In the genomic region with DNA sequence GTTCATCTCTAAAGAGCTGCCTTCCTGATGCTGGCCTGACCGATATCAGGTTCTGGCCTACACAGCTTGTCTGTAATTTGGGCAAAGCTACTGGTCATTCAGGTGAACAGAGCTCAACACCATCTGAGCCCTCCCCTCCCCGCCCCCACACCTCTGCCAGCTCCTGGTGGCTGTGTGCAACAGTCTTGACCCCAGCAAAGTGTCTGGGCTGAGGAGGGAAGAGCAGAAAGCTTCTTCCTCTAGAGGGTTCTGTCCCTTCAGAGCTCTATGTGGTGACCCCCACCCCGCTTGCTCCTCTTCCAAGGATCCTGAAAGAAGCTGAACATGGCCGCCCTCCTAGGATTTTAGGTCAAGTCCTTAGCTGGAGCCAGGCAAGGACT, we compare ENCODE assay signal across 8 mouse cellular contexts. TPM values are rescaled to one million over a fixed set of nuclear protein-coding genes. Genes with fewer than 3 reads are reported as not detected.
DNase-seq lines count a peak whose midpoint lies in the region; ATAC-seq and TF ChIP-seq lines count a peak whose summit lies in the region.

No protein-coding gene starts in this region.

- no peak overlapping the region for H3K9ac ChIP-seq in embryonic facial prominence, embryonic 15.5 days
- H3K9ac ChIP-seq in intestine, embryonic 14.5 days (ENCODE audit: low read length) = no peak overlapping the region

- WGBS in embryonic facial prominence, embryonic 15.5 days = 68% methylated on average over 4 of the region's 4 CpGs
- WGBS in intestine, embryonic 14.5 days = 84% methylated on average over 4 of the region's 4 CpGs

- no peaks in the 10 kb centered on the region for H3K36me3 ChIP-seq in embryonic facial prominence, embryonic 15.5 days
- H3K36me3 ChIP-seq in intestine, embryonic 14.5 days (ENCODE audit: control insufficient read depth, insufficient read depth, low read length) = no peaks in the 10 kb centered on the region
- no peaks in the 10 kb centered on the region for H3K36me3 ChIP-seq in myocyte (ENCODE audit: control insufficient read depth, insufficient read depth)

- peak overlapping the region; percentile 92 for H3K27ac ChIP-seq in embryonic facial prominence, embryonic 15.5 days (replicated peaks)
- H3K27ac ChIP-seq in intestine, embryonic 14.5 days (ENCODE audit: low read depth) = peak overlapping the region; percentile 73

- H3K4me1 ChIP-seq in embryonic facial prominence, embryonic 15.5 days = peaks cover 46% of the 10 kb centered on the region
- peaks cover 29% of the 10 kb centered on the region for H3K4me1 ChIP-seq in intestine, embryonic 14.5 days (replicated peaks; ENCODE audit: control insufficient read depth, insufficient read depth, low read length)

- H3K27me3 ChIP-seq in embryonic facial prominence, embryonic 15.5 days = no peaks in the 10 kb centered on the region
- H3K27me3 ChIP-seq in intestine, embryonic 14.5 days (replicated peaks; ENCODE audit: control insufficient read depth, insufficient read depth, low read length) = no peaks in the 10 kb centered on the region
- no peaks in the 10 kb centered on the region for H3K27me3 ChIP-seq in myocyte (ENCODE audit: control insufficient read depth, insufficient read depth, insufficient read length)

- H3ac ChIP-seq in myocyte (ENCODE audit: control insufficient read depth, insufficient read length) = no peak overlapping the region

- intact Hi-C loops in left cerebral cortex, postnatal 4 days (cut with DNase I) = no loop called here

- no peak for TF ChIP-seq POLR2A in myocyte (IDR thresholded peaks at IDR 0.05; ENCODE audit: insufficient read length, low read depth)

- peak overlapping the region; percentile 12; the same call in 1 of the 2 replicates for H3K4me2 ChIP-seq in embryonic facial prominence, embryonic 15.5 days (replicated peaks)
- H3K4me2 ChIP-seq in intestine, embryonic 14.5 days (ENCODE audit: low read length) = no peak overlapping the region
- H3K4me2 ChIP-seq in myocyte (ENCODE audit: low read depth) = peak overlapping the region; percentile 44

- no peaks in the 10 kb centered on the region for H3K9me3 ChIP-seq in embryonic facial prominence, embryonic 15.5 days (replicated peaks)
- no peaks in the 10 kb centered on the region for H3K9me3 ChIP-seq in intestine, embryonic 14.5 days (ENCODE audit: control insufficient read depth, low read length)

- ATAC-seq in embryonic facial prominence, embryonic 15.5 days (ENCODE audit: insufficient number of reproducible peaks, low FRiP score, low TSS enrichment, low read depth) = peak; percentile 5; the same call in 1 of the 2 replicates
- no peak for ATAC-seq in intestine, embryonic 14.5 days (replicated peaks; ENCODE audit: low FRiP score, low TSS enrichment, low read depth)

- peak; percentile 62 for DNase-seq in left cerebral cortex, postnatal 4 days
- DNase-seq in left cerebral cortex, adult 18-20 months (ENCODE audit: low spot score in 2 of 2) = no peak
- no peak for DNase-seq in intestine, embryonic 14.5 days (ENCODE audit: low spot score)
- DNase-seq in gastrocnemius, adult 8-10 months (ENCODE audit: low spot score in 2 of 2) = no peak
- no peak for DNase-seq in thymus, postnatal 4 days
- DNase-seq in embryo, embryonic 10 days (ENCODE audit: low spot score) = no peak

- H3K79me2 ChIP-seq in myocyte (ENCODE audit: control insufficient read depth, insufficient read depth) = no peaks in the 10 kb centered on the region

- no peak overlapping the region for H3K4me3 ChIP-seq in embryonic facial prominence, embryonic 15.5 days (replicated peaks)
- H3K4me3 ChIP-seq in intestine, embryonic 14.5 days (ENCODE audit: low read depth, low read length) = no peak overlapping the region
- no peak overlapping the region for H3K4me3 ChIP-seq in myocyte

TF ChIP-seq in myocyte, 11 proteins besides CTCF, POLR2A, EP300 and RAD21:
- TF ChIP-seq MYOG (IDR thresholded peaks at IDR 0.05; ENCODE audit: control insufficient read depth in 1 of 3, insufficient read depth in 1 of 3, insufficient read length in 2 of 3, low read depth in 2 of 3) (no peak), REST (IDR thresholded peaks at IDR 0.05; ENCODE audit: insufficient read depth, insufficient read length) (no peak), USF1 (IDR thresholded peaks at IDR 0.05; ENCODE audit: low read depth) (no peak), TCF3 (IDR thresholded peaks at IDR 0.05; ENCODE audit: insufficient read length, low read depth) (no peak), POLR2AphosphoS2 (IDR thresholded peaks at IDR 0.05; ENCODE audit: insufficient read length, low read depth) (no peak), TCF12 (IDR thresholded peaks at IDR 0.05; ENCODE audit: insufficient read depth, poor library complexity, severe bottlenecking) (no peak), SRF (IDR thresholded peaks at IDR 0.05; ENCODE audit: control insufficient read depth, insufficient read length, low read depth) (no peak), E2F4 (IDR thresholded peaks at IDR 0.05; ENCODE audit: insufficient read depth) (no peak), MAX (IDR thresholded peaks at IDR 0.05; ENCODE audit: low read depth) (no peak), CEBPB (IDR thresholded peaks at IDR 0.05; ENCODE audit: insufficient read depth, poor library complexity, severe bottlenecking) (no peak), MYOD1 (IDR thresholded peaks at IDR 0.05; ENCODE audit: control insufficient read depth in 1 of 3, insufficient read length in 2 of 3, low read depth in 2 of 3) (no peak)

RNA-seq across cellular contexts. Expression of gene Nfkbia, which starts 46.1 kb away (rescaled TPM):
- 10 to 100 TPM; 26.8 to 33.6 TPM for total RNA-seq in left cerebral cortex, postnatal 4 days (2021)
- 10 to 100 TPM; 27.2 to 32.0 TPM for total RNA-seq in left cerebral cortex, adult 18-20 months (2021)
- 144 and 152 TPM in 2 replicates for polyA plus RNA-seq in embryonic facial prominence, embryonic 15.5 days (2015; fragmentation: Nextera tagmentation; extraction: Ambion mirVana)
- 75.3 and 80.3 TPM in 2 replicates for polyA plus RNA-seq in intestine, embryonic 14.5 days (2014; fragmentation: Nextera tagmentation; extraction: Ambion mirVana)
- polyA plus RNA-seq in myocyte (2012; fragmentation: generic; extraction: Trizol) = 18.0 TPM
- 10 to 100 TPM; 18.1 to 43.5 (median 29.1) TPM for total RNA-seq in gastrocnemius, adult 8-10 months (2022)
